Mouse (Mus musculus): ENCODE data around the gene Fahd1. TPM values are rescaled to one million over a fixed set of nuclear protein-coding genes. Genes with fewer than 3 reads are reported as not detected.

Gene Fahd1
- total and polyA plus RNA-seq, 2 experiments from 2014 or later: 60.1 to 86.4 TPM

DNA sequence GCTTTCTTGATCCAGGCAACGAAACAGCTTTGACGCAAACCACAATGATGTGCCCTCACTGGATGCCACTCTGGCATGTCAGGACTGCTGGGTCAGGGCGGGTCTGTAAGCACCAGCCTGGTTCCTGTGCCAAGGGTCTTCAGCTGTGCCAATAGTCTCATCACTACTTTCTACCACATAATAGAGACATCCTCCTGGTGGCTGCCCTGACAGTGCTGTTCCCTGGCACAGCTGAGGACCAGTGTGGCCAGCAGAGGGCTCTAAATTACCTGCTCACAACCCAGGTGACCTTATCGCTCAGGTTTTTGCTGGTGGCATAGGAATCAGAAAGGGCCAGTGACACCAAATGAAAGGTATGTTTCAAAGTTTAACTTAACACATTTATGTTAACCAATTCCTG, 9.0 kb downstream of the Fahd1 start:
- DNase-seq (ENCODE audit: low spot score) (no peak), ATAC-seq (ENCODE audit: insufficient read depth, low read depth) (no peak)
- H3K4me1 ChIP-seq (ENCODE audit: control insufficient read depth, insufficient read depth): peaks cover 12% of the 10 kb centered on the region
- H3K36me3 ChIP-seq (replicated peaks; ENCODE audit: control insufficient read depth, insufficient read depth, low read length): no peaks in the 10 kb centered on the region
- no peaks in the 10 kb centered on the region for H3K9me3 ChIP-seq (replicated peaks; ENCODE audit: control insufficient read depth, low read length)
- H3K4me2 ChIP-seq (ENCODE audit: low read depth, low read length): no peak overlapping the region
- WGBS: 47% methylated on average over 4 of the region's 4 CpGs
- TF ChIP-seq EP300 (IDR thresholded peaks at IDR 0.05; ENCODE audit: low read depth) (no peak), CTCF (IDR thresholded peaks at IDR 0.05; ENCODE audit: low read depth) (peak; percentile 42; the same call in 1 of the 2 replicates)
- no peak overlapping the region for H3K9ac ChIP-seq (replicated peaks; ENCODE audit: low read depth, low read length)
- 0 out of 2 replicates have a peak, but pooled peaks cover 2% of the 10 kb centered on the region for H3K27me3 ChIP-seq (ENCODE audit: control insufficient read depth, insufficient read depth, low read length)
- no peak overlapping the region for H3K4me3 ChIP-seq (ENCODE audit: low read depth, low read length)
- no peak overlapping the region for H3K27ac ChIP-seq (ENCODE audit: low read depth)

DNA sequence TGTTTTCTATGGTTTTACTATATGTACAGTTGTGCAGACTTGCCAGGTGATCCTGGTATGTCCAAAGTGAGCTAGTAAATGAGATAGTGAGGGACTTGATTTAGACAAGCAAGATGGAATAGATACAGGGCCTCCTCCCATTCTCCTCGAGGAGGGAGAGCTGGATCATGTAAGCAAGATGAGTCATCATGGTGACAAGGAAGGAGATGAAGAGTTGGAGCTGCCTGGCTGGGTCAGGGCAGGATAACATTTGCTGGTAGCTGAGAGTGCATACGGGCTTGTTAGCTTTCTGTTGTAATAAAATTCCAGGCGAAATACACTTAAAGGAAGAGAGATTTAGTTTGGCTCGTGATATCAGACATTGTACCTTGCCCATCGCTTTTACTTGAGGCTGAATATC, 9.8 kb downstream of the Fahd1 start:
- Histone ChIP-seq H3K4me3 (ENCODE audit: low read depth, low read length) (no peak overlapping the region), H3K4me2 (ENCODE audit: low read depth, low read length) (no peak overlapping the region), H3K27me3 (ENCODE audit: control insufficient read depth, insufficient read depth, low read length) (0 out of 2 replicates have a peak, but pooled peaks cover 2% of the 10 kb centered on the region), H3K27ac (ENCODE audit: low read depth) (no peak overlapping the region), H3K4me1 (ENCODE audit: control insufficient read depth, insufficient read depth) (peaks cover 11% of the 10 kb centered on the region), H3K9me3 (replicated peaks; ENCODE audit: control insufficient read depth, low read length) (no peaks in the 10 kb centered on the region), H3K9ac (replicated peaks; ENCODE audit: low read depth, low read length) (no peak overlapping the region), H3K36me3 (replicated peaks; ENCODE audit: control insufficient read depth, insufficient read depth, low read length) (no peaks in the 10 kb centered on the region)
- 49% methylated on average over 5 of the region's 5 CpGs for WGBS
- no peak for TF ChIP-seq CTCF (IDR thresholded peaks at IDR 0.05; ENCODE audit: low read depth)
- TF ChIP-seq EP300 (IDR thresholded peaks at IDR 0.05; ENCODE audit: low read depth): no peak
- DNase-seq (ENCODE audit: low spot score) (no peak), ATAC-seq (ENCODE audit: insufficient read depth, low read depth) (no peak)

DNA sequence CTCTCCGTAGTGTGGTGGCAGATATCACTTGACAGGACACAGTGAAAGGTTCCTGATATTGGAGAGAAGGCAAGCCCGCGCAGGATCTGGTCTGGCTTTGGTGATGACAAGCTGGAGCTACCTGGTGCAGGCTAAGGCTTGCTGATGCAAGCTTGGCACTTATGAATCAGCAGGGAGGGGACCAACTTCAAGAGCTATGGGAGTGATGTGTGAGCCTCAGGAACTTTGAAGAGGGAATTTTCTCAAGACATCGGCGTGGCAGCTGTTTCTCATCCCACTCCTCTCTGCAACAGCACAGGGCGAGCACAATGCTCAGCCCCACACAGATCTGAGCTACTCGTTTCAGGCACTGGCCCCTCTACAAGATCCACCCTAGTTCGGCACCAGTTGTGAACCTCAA, 10.3 kb downstream of the Fahd1 start, which contains the start of gene Hagh:
TSS of gene Hagh (plus strand) at position 302 of the 400 bp plus-strand sequence.
- Histone ChIP-seq H3K4me3 (ENCODE audit: low read depth, low read length) (no peak within 1 kb of the TSS), H3K9me3 (replicated peaks; ENCODE audit: control insufficient read depth, low read length) (no peaks in the 10 kb centered on the region), H3K27me3 (ENCODE audit: control insufficient read depth, insufficient read depth, low read length) (0 out of 2 replicates have a peak, but pooled peaks cover 2% of the 10 kb centered on the region), H3K36me3 (replicated peaks; ENCODE audit: control insufficient read depth, insufficient read depth, low read length) (no peaks in the 10 kb centered on the region), H3K9ac (replicated peaks; ENCODE audit: low read depth, low read length) (no peak within 1 kb of the TSS), H3K27ac (ENCODE audit: low read depth) (no peak within 1 kb of the TSS), H3K4me1 (ENCODE audit: control insufficient read depth, insufficient read depth) (peaks cover 6% of the 10 kb centered on the region; the same call in 1 of the 2 replicates), H3K4me2 (ENCODE audit: low read depth, low read length) (no peak within 1 kb of the TSS)
- 33% methylated on average over 8 of the region's 8 CpGs for WGBS
- DNase-seq (ENCODE audit: low spot score) (no peak), ATAC-seq (ENCODE audit: insufficient read depth, low read depth) (no peak)
- TF ChIP-seq EP300 (IDR thresholded peaks at IDR 0.05; ENCODE audit: low read depth): no peak
- TF ChIP-seq CTCF (IDR thresholded peaks at IDR 0.05; ENCODE audit: low read depth): no peak

DNA sequence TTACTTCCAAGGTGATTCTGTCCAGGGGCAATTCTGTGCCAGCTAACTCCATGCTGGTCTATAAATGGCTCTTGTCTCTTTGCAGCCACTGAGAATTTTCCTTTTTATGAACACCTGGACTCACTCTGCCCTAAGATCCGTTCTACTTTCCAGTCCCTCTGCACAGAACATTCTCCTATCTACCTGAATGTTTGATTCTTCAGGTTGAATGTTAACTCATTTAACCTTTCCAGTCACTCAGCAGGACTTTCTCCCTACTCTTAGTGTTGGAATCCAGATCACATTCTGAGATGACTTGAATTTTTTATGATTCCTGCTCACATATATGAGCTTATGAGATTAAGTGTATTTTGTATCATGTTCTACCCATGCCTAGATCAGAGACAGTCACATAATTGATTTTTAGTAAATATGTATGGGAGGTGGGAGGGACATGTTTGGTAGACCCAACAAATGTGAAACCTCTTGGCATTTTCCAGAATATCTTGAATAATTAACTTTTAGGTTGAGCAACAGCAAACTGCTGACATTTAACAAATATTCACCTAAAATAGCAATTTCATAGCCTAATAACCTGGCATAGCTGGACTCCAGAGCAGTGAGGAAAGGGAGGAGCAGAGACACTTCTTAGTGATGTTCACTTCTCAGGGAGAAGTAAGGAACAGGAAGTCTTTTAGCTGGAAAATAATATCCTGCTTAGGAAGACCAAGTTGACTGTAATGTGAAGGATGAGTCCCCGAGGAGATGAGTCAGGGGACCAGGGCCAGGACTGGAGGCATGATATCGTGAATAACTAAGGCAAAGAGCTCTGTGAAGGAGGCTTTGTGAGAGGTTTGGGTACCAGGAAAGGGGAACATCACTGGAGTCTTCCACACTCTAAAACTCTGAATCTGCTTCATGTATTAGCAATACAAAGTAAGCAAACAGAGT, 28.5 kb downstream of the Fahd1 start:
- Histone ChIP-seq H3K4me1 (ENCODE audit: control insufficient read depth, insufficient read depth) (no peaks in the 10 kb centered on the region), H3K36me3 (replicated peaks; ENCODE audit: control insufficient read depth, insufficient read depth, low read length) (no peaks in the 10 kb centered on the region), H3K27me3 (ENCODE audit: control insufficient read depth, insufficient read depth, low read length) (no peaks in the 10 kb centered on the region), H3K27ac (ENCODE audit: low read depth) (no peak overlapping the region), H3K4me3 (ENCODE audit: low read depth, low read length) (no peak overlapping the region), H3K9me3 (replicated peaks; ENCODE audit: control insufficient read depth, low read length) (no peaks in the 10 kb centered on the region), H3K4me2 (ENCODE audit: low read depth, low read length) (no peak overlapping the region), H3K9ac (replicated peaks; ENCODE audit: low read depth, low read length) (no peak overlapping the region)
- ATAC-seq (ENCODE audit: insufficient read depth, low read depth) (no peak), DNase-seq (ENCODE audit: low spot score) (no peak)
- 43% methylated on average over 3 of the region's 3 CpGs for WGBS
- TF ChIP-seq CTCF (IDR thresholded peaks at IDR 0.05; ENCODE audit: low read depth): no peak
- no peak for TF ChIP-seq EP300 (IDR thresholded peaks at IDR 0.05; ENCODE audit: low read depth)

DNA sequence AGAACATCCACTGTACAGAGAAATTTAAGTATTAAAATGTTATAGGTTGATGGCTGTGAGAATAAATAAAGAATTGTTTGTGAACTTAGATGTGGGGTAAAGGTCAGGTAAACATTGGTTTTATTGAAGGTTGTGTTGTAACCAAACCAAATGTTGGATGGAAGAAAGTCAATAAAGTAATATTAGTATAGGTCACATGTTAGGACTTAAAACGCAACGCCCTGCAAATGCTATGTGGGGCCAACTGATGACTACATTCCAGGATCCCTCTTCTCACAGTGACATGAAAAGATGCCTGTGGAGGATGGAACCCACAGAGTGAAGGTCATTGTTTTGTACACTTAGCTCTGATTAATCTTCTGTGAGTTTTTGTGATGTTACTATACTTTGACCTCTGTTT, 30.7 kb downstream of the Fahd1 start:
- Histone ChIP-seq H3K27ac (ENCODE audit: low read depth) (no peak overlapping the region), H3K4me1 (ENCODE audit: control insufficient read depth, insufficient read depth) (no peaks in the 10 kb centered on the region), H3K4me3 (ENCODE audit: low read depth, low read length) (no peak overlapping the region), H3K9me3 (replicated peaks; ENCODE audit: control insufficient read depth, low read length) (no peaks in the 10 kb centered on the region), H3K4me2 (ENCODE audit: low read depth, low read length) (no peak overlapping the region), H3K27me3 (ENCODE audit: control insufficient read depth, insufficient read depth, low read length) (no peaks in the 10 kb centered on the region), H3K36me3 (replicated peaks; ENCODE audit: control insufficient read depth, insufficient read depth, low read length) (no peaks in the 10 kb centered on the region), H3K9ac (replicated peaks; ENCODE audit: low read depth, low read length) (no peak overlapping the region)
- WGBS: 49% methylated on average over 2 of the region's 2 CpGs
- DNase-seq (ENCODE audit: low spot score): no peak
- no peak for TF ChIP-seq EP300 (IDR thresholded peaks at IDR 0.05; ENCODE audit: low read depth)
- no peak for TF ChIP-seq CTCF (IDR thresholded peaks at IDR 0.05; ENCODE audit: low read depth)
- no peak for ATAC-seq (ENCODE audit: insufficient read depth, low read depth)
